Mouse (Mus musculus) ES-Bruce4 (cell line): ENCODE data around the gene Cox11.

ENCODE experiments used
- CTCF ChIP-seq: IDR thresholded peaks from one replicate; pipeline ENCODE4 v1.8.1; 2011; ENCODE audit warnings: low read depth, low read length
- POLR2A ChIP-seq: IDR thresholded peaks from one replicate; pipeline ENCODE4 v1.8.1; 2011; ENCODE audit warnings: low read length; ENCODE audit not compliant: insufficient read depth

GRCm38 (mm10) chr11:90623477-90623876 is 14.5 kb upstream of the Cox11 start:
- no peak for TF ChIP-seq CTCF
- TF ChIP-seq POLR2A = no peak
